Mouse (Mus musculus) olfactory bulb, adult 2 months (tissue): Measurements from ENCODE around the gene Hist1h2ae.

Experiments
- CTCF ChIP-seq: fragments of 200-500 bp; IDR thresholded peaks from 2 replicates; pipeline ENCODE4 v1.5.1; 2012; ENCODE audit warnings: low read depth, mild to moderate bottlenecking, low read length, moderate library complexity; ENCODE audit not compliant: insufficient read depth
- POLR2A ChIP-seq: fragments of 200-500 bp; IDR thresholded peaks from 2 replicates; pipeline ENCODE4 v1.6.1; 2012; ENCODE audit warnings: mild to moderate bottlenecking, low read depth, low read length, moderate library complexity; ENCODE audit not compliant: insufficient read depth

DNA sequence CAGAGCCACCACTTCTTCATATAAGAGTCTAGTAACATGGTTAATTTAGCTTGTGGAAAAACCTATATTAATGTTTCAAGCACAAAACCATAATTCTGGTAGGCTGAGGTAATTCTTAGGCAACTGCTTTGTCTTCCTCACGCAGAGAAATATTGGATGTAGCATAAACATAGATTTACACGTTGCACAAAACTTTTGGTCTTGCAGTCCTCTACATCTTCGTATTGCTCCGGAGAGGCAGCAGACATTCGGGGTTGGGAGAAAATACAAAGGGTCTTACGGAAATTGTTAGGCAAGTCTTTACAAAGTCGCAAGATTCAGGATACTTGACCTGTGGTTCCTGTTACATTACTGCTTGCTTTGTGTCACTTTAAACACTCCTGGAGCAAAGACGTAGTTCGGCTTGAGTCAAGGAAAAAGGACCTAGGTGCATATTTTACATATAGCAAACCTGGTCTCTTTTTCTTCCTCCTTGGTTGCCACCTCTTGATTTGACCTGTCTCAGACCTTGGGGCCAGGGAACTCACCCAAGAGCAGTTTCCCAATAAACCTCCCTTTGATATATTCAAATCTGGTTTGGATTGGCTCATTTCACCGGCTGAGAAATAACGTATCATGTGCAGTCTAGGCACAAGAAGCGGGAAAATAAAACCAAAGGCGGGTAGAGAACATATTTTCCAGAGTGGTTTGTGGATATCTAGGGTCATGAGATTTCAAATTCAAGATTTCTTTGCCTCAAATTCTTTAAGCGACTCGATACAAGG is 36.5 kb downstream of the Hist1h2ae start:
- no peak for TF ChIP-seq CTCF
- no peak for TF ChIP-seq POLR2A
